Mouse (Mus musculus) cerebellum, adult 2 months (tissue): Measurements from ENCODE around the gene Hist2h2ac.
"Not testable (repeated sequence)": the region's sequence is repeated elsewhere in the genome, so short reads cannot be mapped to it uniquely, and the experiment has no call there.

Experiments used
- CTCF ChIP-seq: fragments of 200-500 bp; IDR thresholded peaks from 2 replicates; pipeline ENCODE4 v1.5.1; 2011; ENCODE audit warnings: low read depth, mild to moderate bottlenecking, control low read depth, low read length, moderate library complexity, borderline replicate concordance; ENCODE audit not compliant: insufficient read depth
- POLR2A ChIP-seq: fragments of 200-500 bp; IDR thresholded peaks from 2 replicates; pipeline ENCODE4 v1.6.1; 2011; ENCODE audit warnings: low read length, control low read depth, borderline replicate concordance; ENCODE audit not compliant: insufficient read depth

DNA sequence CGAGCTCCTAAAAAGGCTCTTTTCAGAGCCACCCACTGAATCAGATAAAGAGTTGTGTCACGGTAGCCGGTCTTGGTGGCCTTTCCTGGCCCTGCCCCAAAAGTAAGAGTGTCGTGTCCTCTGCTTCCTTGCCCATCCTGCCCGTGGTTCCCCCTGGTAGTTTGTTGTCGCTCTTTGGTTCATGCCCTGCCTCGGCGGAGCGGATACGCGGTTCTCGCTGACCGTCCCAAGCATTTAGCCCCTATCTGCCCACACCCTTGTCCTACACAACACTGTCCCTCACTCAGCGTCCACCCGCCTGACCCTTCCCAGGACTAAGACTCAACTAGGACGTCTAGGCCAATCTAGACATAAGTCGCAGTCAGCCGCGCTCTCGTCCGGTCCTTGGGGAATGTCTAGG is 25.3 kb upstream of the Hist2h2ac start:
- not testable (repeated sequence) for TF ChIP-seq CTCF, POLR2A
